Mouse (Mus musculus): ENCODE measurements around the gene Ugt2b35. TPM values are rescaled to one million over a fixed set of nuclear protein-coding genes. Genes with fewer than 3 reads are reported as not detected.
"Not testable (repeated sequence)": the region's sequence is repeated elsewhere in the genome, so short reads cannot be mapped to it uniquely, and the experiment has no call there.

The Ugt2b35 gene
- total RNA-seq (2017) = not detected in 2 replicates

DNA sequence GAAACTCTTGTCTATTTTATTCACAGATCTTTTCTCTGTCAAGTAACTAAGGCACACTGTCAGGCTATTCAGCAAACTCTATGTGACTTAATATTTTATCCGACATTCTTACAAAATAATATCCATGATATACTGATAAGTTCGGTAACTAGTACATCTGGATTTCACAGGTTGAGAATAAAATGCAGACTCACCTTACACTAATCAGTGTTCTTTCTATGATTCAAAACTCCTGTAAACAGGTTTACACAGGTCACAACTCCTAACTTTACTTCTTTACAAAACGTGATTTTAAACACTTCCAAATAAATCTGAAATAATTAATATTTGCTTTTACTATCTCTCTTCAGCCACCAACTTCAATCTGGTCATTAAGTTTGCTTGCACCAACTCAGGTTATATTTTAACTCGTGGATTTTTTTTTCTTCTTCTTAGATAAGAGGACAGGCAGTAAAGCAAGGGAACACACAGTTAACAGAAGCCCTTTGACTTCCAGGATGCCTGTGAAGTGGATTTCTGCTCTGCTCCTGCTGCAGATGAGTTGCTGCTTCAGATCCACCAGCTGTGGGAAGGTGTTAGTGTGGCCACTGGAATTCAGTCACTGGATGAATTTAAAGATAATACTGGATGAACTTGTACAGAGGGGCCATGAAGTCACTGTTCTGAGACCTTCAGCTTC, at the start of gene Ugt2b35:
Ugt2b35 (plus strand) TSS at position 466 of the 679 bp plus-strand sequence.
- ATAC-seq (ENCODE audit: extremely low read depth, insufficient number of reproducible peaks, low FRiP score, poor library complexity, severe bottlenecking) = no peak

DNA sequence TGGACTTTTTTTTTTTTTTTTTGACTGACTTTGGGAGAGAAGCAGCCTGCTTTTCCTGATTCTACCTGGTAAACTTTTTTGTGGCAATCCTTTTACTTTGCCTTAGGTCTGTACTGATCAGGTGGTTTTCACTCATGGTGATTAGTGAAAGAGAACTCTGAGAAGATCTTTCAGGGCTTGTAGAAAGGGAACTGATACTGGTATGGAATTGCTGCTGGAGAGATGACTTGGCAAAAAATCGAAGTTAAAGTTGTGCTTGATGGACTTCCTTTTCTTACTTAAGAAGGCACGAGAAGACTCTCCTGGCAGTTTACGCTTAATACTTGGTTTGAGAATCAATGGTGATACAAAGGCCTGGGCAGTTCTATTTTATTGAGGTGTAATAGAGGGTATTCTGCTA, 40.2 kb upstream of the Ugt2b35 start:
- ATAC-seq (ENCODE audit: extremely low read depth, insufficient number of reproducible peaks, low FRiP score, poor library complexity, severe bottlenecking) = no peak

DNA sequence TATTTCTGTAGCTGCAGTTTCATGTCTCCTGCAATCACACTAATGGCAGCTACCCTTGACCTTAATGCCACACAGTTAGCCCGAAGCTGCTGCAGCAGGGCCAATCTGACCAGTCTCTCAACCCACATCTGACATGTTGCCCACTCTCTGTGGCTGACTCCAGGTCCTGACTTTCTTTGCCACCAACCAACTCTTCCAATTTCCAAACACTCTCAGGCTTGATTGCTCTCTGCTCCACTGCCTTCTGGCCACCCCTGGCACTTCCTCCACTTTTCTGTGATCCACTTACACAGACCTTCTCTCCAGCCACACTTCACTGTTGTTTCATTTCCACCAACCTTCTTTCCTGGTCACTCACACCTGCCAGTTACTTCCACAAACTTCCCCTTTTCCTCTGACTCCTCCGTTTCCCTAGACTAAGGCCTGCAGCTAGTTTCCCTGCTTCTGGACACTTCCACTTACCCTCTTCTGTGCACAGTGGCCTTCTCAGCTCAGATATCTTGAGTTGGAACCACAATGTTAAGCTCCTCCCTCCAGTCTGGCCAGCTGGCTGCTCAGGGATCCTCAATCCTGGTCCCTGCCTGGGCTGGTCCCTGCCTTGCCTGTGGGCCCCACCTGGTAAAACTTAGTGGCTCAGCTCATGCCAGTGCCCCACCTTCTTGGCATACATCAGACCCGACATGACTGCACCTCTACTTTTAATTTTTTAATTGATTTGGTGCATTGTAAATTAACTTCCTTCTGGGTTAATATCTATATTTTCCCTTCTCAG, 38.9 kb upstream of the Ugt2b35 start:
- ATAC-seq (ENCODE audit: extremely low read depth, insufficient number of reproducible peaks, low FRiP score, poor library complexity, severe bottlenecking) = no peak

DNA sequence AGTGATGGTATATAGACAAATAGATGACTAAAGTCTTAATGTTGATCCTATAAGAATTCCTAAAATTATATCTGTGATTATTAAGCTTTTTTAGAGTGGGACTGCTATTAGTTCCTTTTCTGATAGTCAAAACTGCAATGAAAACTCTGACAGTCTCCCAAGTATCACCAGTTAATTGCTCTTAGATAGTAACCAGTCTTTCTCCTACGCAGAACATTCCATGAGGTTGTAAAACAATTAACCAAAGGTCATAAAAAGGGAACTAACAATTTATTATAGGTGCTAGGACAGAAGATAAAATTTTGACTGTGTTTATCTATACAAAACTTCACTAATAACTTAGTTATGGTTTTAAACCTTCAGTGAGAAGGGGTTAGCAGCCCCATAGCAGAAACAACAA, 37.8 kb upstream of the Ugt2b35 start:
- ATAC-seq (ENCODE audit: extremely low read depth, insufficient number of reproducible peaks, low FRiP score, poor library complexity, severe bottlenecking) = not testable (repeated sequence)

- not testable (repeated sequence) for ATAC-seq (ENCODE audit: extremely low read depth, insufficient number of reproducible peaks, low FRiP score, poor library complexity, severe bottlenecking)
These were observed 33.4 kb upstream of the Ugt2b35 start for GRCm38 (mm10) chr5:86967271-86967670.

DNA sequence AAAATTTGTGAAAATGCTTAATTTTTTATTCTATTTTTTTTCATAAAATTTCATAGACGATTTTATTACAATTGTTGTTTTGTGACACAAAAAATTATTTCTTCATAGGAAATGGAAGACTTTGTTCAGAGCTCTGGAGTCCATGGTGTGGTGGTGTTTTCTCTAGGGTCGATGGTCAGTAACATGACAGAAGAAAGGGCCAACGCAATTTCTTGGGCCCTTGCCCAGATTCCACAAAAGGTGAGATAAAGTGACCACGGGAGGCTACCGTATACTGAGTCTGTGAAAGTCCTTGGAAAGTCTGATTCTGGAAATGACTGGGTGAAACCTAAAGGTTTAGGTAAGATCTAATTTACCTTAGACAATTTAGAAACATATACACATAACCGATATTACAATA, 4.1 kb downstream of the Ugt2b35 start:
- ATAC-seq (ENCODE audit: extremely low read depth, insufficient number of reproducible peaks, low FRiP score, poor library complexity, severe bottlenecking) = no peak

GRCm38 (mm10) chr5:87015477-87015876, 14.8 kb downstream of the Ugt2b35 start:
- no peak for ATAC-seq (ENCODE audit: extremely low read depth, insufficient number of reproducible peaks, low FRiP score, poor library complexity, severe bottlenecking)

DNA sequence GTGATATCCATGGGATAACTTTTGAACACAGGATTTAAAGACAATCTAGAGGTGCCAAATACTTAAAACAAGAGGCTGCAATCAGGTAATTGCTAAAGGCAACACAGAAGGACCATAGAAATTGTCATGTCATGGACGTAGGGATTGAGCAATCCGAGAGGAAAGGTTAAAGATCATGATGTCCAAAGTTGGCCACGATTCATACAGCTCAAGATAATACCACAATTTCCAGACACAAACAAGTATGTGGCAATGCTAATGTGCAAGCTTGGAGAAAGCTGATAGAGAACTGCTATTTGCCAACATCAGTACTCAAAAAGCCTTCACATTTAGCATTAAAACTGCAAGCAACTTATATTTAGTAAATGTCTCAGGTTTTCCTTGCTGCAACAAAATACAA, 26.7 kb downstream of the Ugt2b35 start:
- ATAC-seq (ENCODE audit: extremely low read depth, insufficient number of reproducible peaks, low FRiP score, poor library complexity, severe bottlenecking) = no peak

- ATAC-seq (ENCODE audit: extremely low read depth, insufficient number of reproducible peaks, low FRiP score, poor library complexity, severe bottlenecking) = no peak
These were observed 30.0 kb downstream of the Ugt2b35 start for GRCm38 (mm10) chr5:87030624-87031023.

Other genes starting within 250 kb of the Ugt2b35 start
- 341 and 379 TPM in 2 replicates for gene Ythdc1, start 196.6 kb upstream of the Ugt2b35 start, total RNA-seq (2017)
- gene Ugt2b34, start 93.9 kb upstream of the Ugt2b35 start, total RNA-seq (2017) = not detected in 2 replicates
- gene Ugt2b1, start 74.3 kb upstream of the Ugt2b35 start, total RNA-seq (2017) = not detected in 2 replicates
- not detected in 2 replicates for gene Ugt2b36, start 91.7 kb downstream of the Ugt2b35 start, total RNA-seq (2017)
- gene Ugt2b5, start 139.5 kb downstream of the Ugt2b35 start, total RNA-seq (2017) = not detected in 2 replicates

All from neutrophil, adult 5-6 weeks (primary cell).